Mouse (Mus musculus): ENCODE data around the gene Prr14. TPM values are rescaled to one million over a fixed set of nuclear protein-coding genes. Genes with fewer than 3 reads are reported as not detected.
A peak's percentile ranks its signal among the peaks of the same experiment; 100 is the strongest.
"Not testable (repeated sequence)": the region's sequence is repeated elsewhere in the genome, so short reads cannot be mapped to it uniquely, and the experiment has no call there.

Prr14 gene
- polyA plus RNA-seq, 1 experiment from 2014 or later = 22.8 TPM

GRCm38 (mm10) chr7:127443976-127444375 is 15.4 kb upstream of the Prr14 start:
- Histone ChIP-seq H3K27ac (ENCODE audit: low read length) (no peak overlapping the region), H3K4me1 (ENCODE audit: control insufficient read depth, low read depth, low read length) (peaks cover 9% of the 10 kb centered on the region), H3K27me3 (ENCODE audit: control insufficient read depth, insufficient read depth, low read depth, low read length) (no peaks in the 10 kb centered on the region), H3K36me3 (ENCODE audit: control insufficient read depth, insufficient read depth) (peaks cover 13% of the 10 kb centered on the region), H3K9ac (ENCODE audit: low read depth, low read length) (no peak overlapping the region), H3K4me2 (ENCODE audit: low read depth, low read length) (no peak overlapping the region), H3K9me3 (replicated peaks; ENCODE audit: control insufficient read depth, low read length) (no peaks in the 10 kb centered on the region), H3K4me3 (ENCODE audit: low read depth, low read length) (no peak overlapping the region)
- no peak for ATAC-seq (ENCODE audit: low read depth)
- 83% methylated on average over 19 of the region's 20 CpGs for WGBS (ENCODE audit: insufficient replicate concordance)

- WGBS (ENCODE audit: insufficient replicate concordance) = under 1% methylated on average over 54 of the region's 54 CpGs
- Histone ChIP-seq H3K9me3 (replicated peaks; ENCODE audit: control insufficient read depth, low read length) (no peaks in the 10 kb centered on the region), H3K4me2 (ENCODE audit: low read depth, low read length) (peak within 1 kb of the TSS; percentile 78), H3K27ac (ENCODE audit: low read length) (peak within 1 kb of the TSS; percentile 94), H3K9ac (ENCODE audit: low read depth, low read length) (peak within 1 kb of the TSS; percentile 94), H3K36me3 (ENCODE audit: control insufficient read depth, insufficient read depth) (peaks cover 18% of the 10 kb centered on the region), H3K4me1 (ENCODE audit: control insufficient read depth, low read depth, low read length) (peaks cover 26% of the 10 kb centered on the region), H3K27me3 (ENCODE audit: control insufficient read depth, insufficient read depth, low read depth, low read length) (no peaks in the 10 kb centered on the region), H3K4me3 (ENCODE audit: low read depth, low read length) (peak within 1 kb of the TSS; percentile 98)
- ATAC-seq (ENCODE audit: low read depth) = peak; percentile 92
Measured at GRCm38 (mm10) chr7:127448521-127449300, 10.7 kb upstream of the Prr14 start, which contains the start of gene Zfp689. Zfp689 (minus strand) TSS chr7:127449158.

GRCm38 (mm10) chr7:127449966-127450365 is 9.4 kb upstream of the Prr14 start:
- Histone ChIP-seq H3K27me3 (ENCODE audit: control insufficient read depth, insufficient read depth, low read depth, low read length) (no peaks in the 10 kb centered on the region), H3K27ac (ENCODE audit: low read length) (peak overlapping the region; percentile 68), H3K4me1 (ENCODE audit: control insufficient read depth, low read depth, low read length) (peaks cover 26% of the 10 kb centered on the region), H3K9me3 (replicated peaks; ENCODE audit: control insufficient read depth, low read length) (no peaks in the 10 kb centered on the region), H3K4me2 (ENCODE audit: low read depth, low read length) (peak overlapping the region; percentile 78), H3K4me3 (ENCODE audit: low read depth, low read length) (peak overlapping the region; percentile 98), H3K9ac (ENCODE audit: low read depth, low read length) (peak overlapping the region; percentile 64), H3K36me3 (ENCODE audit: control insufficient read depth, insufficient read depth) (peaks cover 9% of the 10 kb centered on the region)
- WGBS (ENCODE audit: insufficient replicate concordance) = 75% methylated on average over 7 of the region's 7 CpGs
- no peak for ATAC-seq (ENCODE audit: low read depth)

- peaks cover 20% of the 10 kb centered on the region for H3K4me1 ChIP-seq (ENCODE audit: control insufficient read depth, low read depth, low read length)
- H3K27ac ChIP-seq (ENCODE audit: low read length) = no peak overlapping the region
- no peaks in the 10 kb centered on the region for H3K27me3 ChIP-seq (ENCODE audit: control insufficient read depth, insufficient read depth, low read depth, low read length)
- peaks cover 3% of the 10 kb centered on the region for H3K9me3 ChIP-seq (replicated peaks; ENCODE audit: control insufficient read depth, low read length)
- no peak overlapping the region for H3K4me3 ChIP-seq (ENCODE audit: low read depth, low read length)
- ATAC-seq (ENCODE audit: low read depth) = no peak
- H3K9ac ChIP-seq (ENCODE audit: low read depth, low read length) = no peak overlapping the region
- 88% methylated on average over 2 of the region's 2 CpGs for WGBS (ENCODE audit: insufficient replicate concordance)
- H3K36me3 ChIP-seq (ENCODE audit: control insufficient read depth, insufficient read depth) = peaks cover 27% of the 10 kb centered on the region
- H3K4me2 ChIP-seq (ENCODE audit: low read depth, low read length) = no peak overlapping the region
Measured at GRCm38 (mm10) chr7:127453056-127453455, 6.4 kb upstream of the Prr14 start.

- no peak overlapping the region for H3K4me3 ChIP-seq (ENCODE audit: low read depth, low read length)
- H3K4me2 ChIP-seq (ENCODE audit: low read depth, low read length) = no peak overlapping the region
- H3K36me3 ChIP-seq (ENCODE audit: control insufficient read depth, insufficient read depth) = peaks cover 30% of the 10 kb centered on the region
- H3K9ac ChIP-seq (ENCODE audit: low read depth, low read length) = no peak overlapping the region
- no peaks in the 10 kb centered on the region for H3K27me3 ChIP-seq (ENCODE audit: control insufficient read depth, insufficient read depth, low read depth, low read length)
- peaks cover 3% of the 10 kb centered on the region for H3K9me3 ChIP-seq (replicated peaks; ENCODE audit: control insufficient read depth, low read length)
- WGBS (ENCODE audit: insufficient replicate concordance) = 88% methylated on average over 7 of the region's 7 CpGs
- H3K27ac ChIP-seq (ENCODE audit: low read length) = no peak overlapping the region
- peaks cover 15% of the 10 kb centered on the region for H3K4me1 ChIP-seq (ENCODE audit: control insufficient read depth, low read depth, low read length)
- ATAC-seq (ENCODE audit: low read depth) = no peak
Measured at GRCm38 (mm10) chr7:127454905-127455304, 4.5 kb upstream of the Prr14 start.

DNA sequence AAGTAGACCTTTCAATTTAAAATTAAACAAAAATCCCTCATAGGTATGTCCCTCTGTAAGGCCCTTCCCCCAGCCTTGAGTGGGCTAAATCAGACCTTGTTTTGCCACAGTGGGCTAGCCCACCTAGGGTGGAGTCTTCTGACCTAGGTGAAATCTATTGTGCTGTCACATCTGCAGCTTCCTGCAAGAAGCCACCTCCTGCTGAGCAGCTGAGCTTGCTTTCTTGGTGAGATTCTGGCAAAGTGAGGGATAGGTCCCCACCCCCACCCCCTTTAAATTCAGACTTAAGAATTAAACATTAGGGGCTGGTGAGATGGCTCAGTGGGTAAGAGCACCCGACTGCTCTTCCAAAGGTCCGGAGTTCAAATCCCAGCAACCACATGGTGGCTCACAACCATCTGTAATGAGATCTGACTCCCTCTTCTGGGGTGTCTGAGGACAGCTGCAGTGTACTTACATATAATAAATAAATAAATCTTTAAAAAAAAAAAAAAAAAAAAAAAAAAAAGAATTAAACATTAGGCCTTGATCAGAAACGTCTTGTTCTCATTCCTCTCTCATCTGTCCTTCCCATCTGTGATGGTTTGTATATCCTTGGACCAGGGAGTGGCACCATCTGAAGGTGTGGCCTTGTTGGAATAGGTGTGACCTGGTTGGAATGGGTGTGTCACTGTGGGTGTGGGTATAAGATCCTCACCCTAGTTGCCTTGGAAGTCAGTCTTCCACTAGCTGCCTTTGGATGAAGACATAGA is 864 bp upstream of the Prr14 start:
- ATAC-seq (ENCODE audit: low read depth); H3K9ac ChIP-seq (ENCODE audit: low read depth, low read length); H3K27ac ChIP-seq (ENCODE audit: low read length); H3K4me2 ChIP-seq (ENCODE audit: low read depth, low read length); H3K9me3 ChIP-seq (replicated peaks; ENCODE audit: control insufficient read depth, low read length); H3K4me1 ChIP-seq (ENCODE audit: control insufficient read depth, low read depth, low read length); H3K27me3 ChIP-seq (ENCODE audit: control insufficient read depth, insufficient read depth, low read depth, low read length); H3K4me3 ChIP-seq (ENCODE audit: low read depth, low read length): not testable (repeated sequence)
- H3K36me3 ChIP-seq (ENCODE audit: control insufficient read depth, insufficient read depth) = peaks cover 27% of the 10 kb centered on the region
- WGBS (ENCODE audit: insufficient replicate concordance) = 82% methylated on average over 3 of the region's 3 CpGs

DNA sequence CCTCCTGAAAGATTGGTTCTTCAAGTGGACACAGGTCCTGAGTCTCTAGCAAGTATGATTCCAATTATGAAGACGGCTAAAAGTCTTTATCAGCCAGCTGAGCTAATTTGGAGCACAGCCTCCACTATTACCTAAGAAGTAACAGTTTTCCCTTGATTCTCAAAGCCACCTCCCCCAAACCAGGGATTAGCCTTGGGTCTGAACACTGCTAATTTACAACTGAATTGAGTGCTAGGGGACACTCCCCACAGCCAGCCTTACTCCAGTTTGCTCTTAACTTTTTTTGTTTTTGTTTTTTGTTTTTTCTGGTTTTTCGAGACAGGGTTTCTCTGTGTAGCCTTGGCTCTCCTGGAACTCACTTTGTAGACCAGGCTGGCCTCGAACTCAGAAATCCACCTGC is 5.8 kb downstream of the Prr14 start:
- H3K27me3 ChIP-seq (ENCODE audit: control insufficient read depth, insufficient read depth, low read depth, low read length) = no peaks in the 10 kb centered on the region
- H3K9me3 ChIP-seq (replicated peaks; ENCODE audit: control insufficient read depth, low read length) = no peaks in the 10 kb centered on the region
- no peak overlapping the region for H3K4me2 ChIP-seq (ENCODE audit: low read depth, low read length)
- WGBS (ENCODE audit: insufficient replicate concordance) = 73% methylated on average over 3 of the region's 3 CpGs
- no peak overlapping the region for H3K9ac ChIP-seq (ENCODE audit: low read depth, low read length)
- no peak overlapping the region for H3K4me3 ChIP-seq (ENCODE audit: low read depth, low read length)
- peaks cover 10% of the 10 kb centered on the region for H3K36me3 ChIP-seq (ENCODE audit: control insufficient read depth, insufficient read depth)
- ATAC-seq (ENCODE audit: low read depth) = no peak
- H3K27ac ChIP-seq (ENCODE audit: low read length) = no peak overlapping the region
- H3K4me1 ChIP-seq (ENCODE audit: control insufficient read depth, low read depth, low read length) = peaks cover 9% of the 10 kb centered on the region

DNA sequence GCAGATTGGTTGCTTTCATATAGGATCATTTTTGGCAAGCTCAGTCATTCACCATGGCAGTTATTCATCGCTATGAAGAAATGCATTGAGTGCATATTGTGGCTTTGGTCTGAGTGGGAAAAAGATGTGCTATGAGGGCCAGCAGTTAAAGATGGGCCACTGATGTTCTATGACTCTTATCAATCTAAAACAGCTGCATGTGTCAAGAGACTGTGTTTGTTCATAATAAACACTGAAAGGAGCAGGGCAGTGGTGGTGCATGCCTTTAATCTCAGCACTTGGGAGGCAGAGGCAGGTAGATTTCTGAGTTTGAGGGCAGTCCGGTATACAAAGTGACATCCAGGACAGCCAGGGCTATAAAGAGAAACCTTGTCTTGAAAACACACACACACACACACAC is 6.3 kb downstream of the Prr14 start:
- not testable (repeated sequence) for H3K27ac ChIP-seq (ENCODE audit: low read length); H3K9me3 ChIP-seq (replicated peaks; ENCODE audit: control insufficient read depth, low read length); H3K4me2 ChIP-seq (ENCODE audit: low read depth, low read length); H3K36me3 ChIP-seq (ENCODE audit: control insufficient read depth, insufficient read depth); H3K27me3 ChIP-seq (ENCODE audit: control insufficient read depth, insufficient read depth, low read depth, low read length); H3K4me3 ChIP-seq (ENCODE audit: low read depth, low read length); H3K9ac ChIP-seq (ENCODE audit: low read depth, low read length)
- WGBS (ENCODE audit: insufficient replicate concordance) = 79% methylated on average over 2 of the region's 2 CpGs
- H3K4me1 ChIP-seq (ENCODE audit: control insufficient read depth, low read depth, low read length) = peaks cover 10% of the 10 kb centered on the region
- peak; percentile 66 for ATAC-seq (ENCODE audit: low read depth)

DNA sequence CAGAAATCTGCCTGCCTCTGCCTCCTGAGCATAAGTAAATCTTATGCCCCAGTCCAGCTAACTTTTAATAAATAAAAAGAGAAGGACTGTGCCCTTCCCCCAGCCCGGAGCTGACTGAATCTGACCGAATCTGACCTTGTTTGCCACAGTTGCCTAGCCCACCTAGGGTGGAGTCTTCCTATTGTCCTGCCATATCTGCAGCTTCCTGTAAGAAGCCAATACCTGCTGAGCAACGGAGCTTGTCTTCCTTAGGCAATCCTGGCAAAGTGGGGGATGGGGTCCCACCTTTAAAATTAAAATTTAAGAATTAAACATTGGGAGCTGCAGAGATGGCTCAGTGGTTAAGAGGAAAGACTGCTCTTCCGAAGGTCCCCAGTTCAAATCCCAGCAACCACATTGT is 7.2 kb downstream of the Prr14 start:
- 87% methylated on average over 4 of the region's 4 CpGs for WGBS (ENCODE audit: insufficient replicate concordance)
- ATAC-seq (ENCODE audit: low read depth) = no peak
- H3K27ac ChIP-seq (ENCODE audit: low read length) = no peak overlapping the region

More for the DNA sequence above, 7.2 kb downstream of the Prr14 start:
- Histone ChIP-seq H3K4me3 (ENCODE audit: low read depth, low read length) (no peak overlapping the region), H3K36me3 (ENCODE audit: control insufficient read depth, insufficient read depth) (peaks cover 7% of the 10 kb centered on the region), H3K9ac (ENCODE audit: low read depth, low read length) (no peak overlapping the region), H3K4me1 (ENCODE audit: control insufficient read depth, low read depth, low read length) (peaks cover 10% of the 10 kb centered on the region), H3K9me3 (replicated peaks; ENCODE audit: control insufficient read depth, low read length) (no peaks in the 10 kb centered on the region), H3K4me2 (ENCODE audit: low read depth, low read length) (no peak overlapping the region), H3K27me3 (ENCODE audit: control insufficient read depth, insufficient read depth, low read depth, low read length) (no peaks in the 10 kb centered on the region)

Data from liver, embryonic 16.5 days (tissue).